Mouse (Mus musculus) myocyte (in vitro differentiated cells): Measurements from ENCODE around the gene Hnf4a.

Experiments
- CEBPB ChIP-seq: IDR thresholded peaks from 2 replicates; pipeline ENCODE4 v1.6.1; 2011; ENCODE audit warnings: mild to moderate bottlenecking, moderate library complexity; ENCODE audit not compliant: poor library complexity, insufficient read depth, severe bottlenecking
- E2F4 ChIP-seq: IDR thresholded peaks from one replicate; pipeline ENCODE4 v1.6.1; 2011; ENCODE audit warnings: mild to moderate bottlenecking, control low read depth, moderate library complexity; ENCODE audit not compliant: insufficient read depth
- MYOD1 ChIP-seq, 3 experiments: IDR thresholded peaks; one replicate each; pipeline ENCODE4 v1.6.1; 2011; ENCODE audit warnings: control low read depth in 2 of 3, low read depth in 2 of 3, mild to moderate bottlenecking in 2 of 3, moderate library complexity in 1 of 3; ENCODE audit not compliant: insufficient read length in 2 of 3, control insufficient read depth in 1 of 3
- MYOG ChIP-seq, 3 experiments: IDR thresholded peaks; one replicate each; pipeline ENCODE4 v1.6.1; 2011; ENCODE audit warnings: control low read depth in 2 of 3, low read depth in 2 of 3, mild to moderate bottlenecking in 2 of 3; ENCODE audit not compliant: insufficient read length in 2 of 3, control insufficient read depth in 1 of 3, insufficient read depth in 1 of 3
- POLR2A ChIP-seq: IDR thresholded peaks from one replicate; pipeline ENCODE4 v1.6.1; 2011; ENCODE audit warnings: low read depth, mild to moderate bottlenecking, control low read depth, moderate library complexity; ENCODE audit not compliant: insufficient read length
- POLR2AphosphoS2 ChIP-seq: IDR thresholded peaks from one replicate; pipeline ENCODE4 v1.6.1; 2011; ENCODE audit warnings: low read depth, control low read depth; ENCODE audit not compliant: insufficient read length
- SRF ChIP-seq: IDR thresholded peaks from one replicate; pipeline ENCODE4 v1.6.1; 2011; ENCODE audit warnings: low read depth; ENCODE audit not compliant: control insufficient read depth, insufficient read length
- TCF12 ChIP-seq: IDR thresholded peaks from one replicate; pipeline ENCODE4 v1.6.1; 2011; ENCODE audit warnings: mild to moderate bottlenecking, control low read depth; ENCODE audit not compliant: poor library complexity, insufficient read depth, severe bottlenecking
- TCF3 ChIP-seq: IDR thresholded peaks from one replicate; pipeline ENCODE4 v1.6.1; 2011; ENCODE audit warnings: low read depth, control low read depth; ENCODE audit not compliant: insufficient read length
- USF1 ChIP-seq: IDR thresholded peaks from one replicate; pipeline ENCODE4 v1.6.1; 2011; ENCODE audit warnings: low read depth, mild to moderate bottlenecking, control low read depth, moderate library complexity

DNA sequence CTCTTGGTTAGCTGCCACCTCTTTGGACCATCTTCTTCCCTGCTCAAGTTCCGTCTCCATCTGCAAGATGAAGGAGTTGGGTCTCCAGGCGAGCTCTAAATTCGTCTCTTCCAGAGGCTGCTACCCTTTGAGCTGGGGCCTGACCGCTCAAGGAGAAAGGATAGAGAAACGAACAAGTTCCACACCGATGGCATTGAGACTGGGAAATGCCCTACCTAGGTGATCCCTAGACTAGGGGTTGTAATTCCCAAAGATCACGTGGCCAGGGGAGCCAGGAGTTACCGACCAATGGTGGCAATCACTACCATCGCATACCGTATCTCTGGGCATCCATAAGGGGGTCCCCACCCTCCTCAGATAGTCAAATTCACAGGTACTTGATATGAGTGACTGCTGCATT is 36.1 kb downstream of the Hnf4a start:
- no peak for TF ChIP-seq TCF12
- TF ChIP-seq POLR2A = no peak
- no peak for TF ChIP-seq CEBPB
- TF ChIP-seq MYOG (IDR thresholded peaks at IDR 0.05; ENCODE audit: control insufficient read depth in 1 of 3, insufficient read depth in 1 of 3, insufficient read length in 2 of 3, low read depth in 2 of 3) = no peak
- TF ChIP-seq POLR2AphosphoS2 = no peak
- no peak for TF ChIP-seq USF1
- TF ChIP-seq SRF = no peak
- no peak for TF ChIP-seq E2F4
- no peak for TF ChIP-seq TCF3
- TF ChIP-seq MYOD1 (IDR thresholded peaks at IDR 0.05; ENCODE audit: control insufficient read depth in 1 of 3, insufficient read length in 2 of 3, low read depth in 2 of 3) = no peak
